Mouse (Mus musculus) liver, embryonic 12.5 days (tissue): ENCODE measurements around the gene Ptch1. TPM values are rescaled to one million over a fixed set of nuclear protein-coding genes. Genes with fewer than 3 reads are reported as not detected.

Source experiments
- ATAC-seq: fragments of 200-750 bp; cut with Nextera tagmentation; 2 replicates; pipeline ENCODE4 v1.8.0; 2017; ENCODE audit warnings: moderate number of reproducible peaks, mild to moderate bottlenecking, moderate library complexity
- H3K27ac ChIP-seq: fragments of 300-500 bp; sonication (generic); 2 replicates; pipeline ENCODE4 v1.5.1; 2016; ENCODE audit warnings: mild to moderate bottlenecking
- H3K27me3 ChIP-seq: fragments of 300-500 bp; sonication (generic); replicated peaks from 2 replicates; pipeline ENCODE4 v1.6.1; 2016; ENCODE audit warnings: mild to moderate bottlenecking, moderate library complexity
- H3K36me3 ChIP-seq: fragments of 300-500 bp; sonication (generic); 2 replicates; pipeline ENCODE4 v1.6.1; 2016; ENCODE audit warnings: mild to moderate bottlenecking, moderate library complexity
- H3K4me1 ChIP-seq: fragments of 300-500 bp; sonication (generic); 2 replicates; pipeline ENCODE4 v1.6.1; 2016
- H3K4me2 ChIP-seq: fragments of 300-500 bp; sonication (generic); 2 replicates; pipeline ENCODE4 v1.6.1; 2016; ENCODE audit warnings: mild to moderate bottlenecking, moderate library complexity
- H3K4me3 ChIP-seq: fragments of 300-500 bp; sonication (generic); 2 replicates; pipeline ENCODE4 v1.5.1; 2016; ENCODE audit warnings: mild to moderate bottlenecking, moderate library complexity
- H3K9ac ChIP-seq: fragments of 300-500 bp; sonication (generic); 2 replicates; pipeline ENCODE4 v1.6.1; 2016; ENCODE audit warnings: mild to moderate bottlenecking, moderate library complexity
- H3K9me3 ChIP-seq: fragments of 300-500 bp; sonication (generic); replicated peaks from 2 replicates; pipeline ENCODE4 v1.6.1; 2016; ENCODE audit warnings: mild to moderate bottlenecking, moderate library complexity
- WGBS: fragments of 180-500 bp; shearing (Covaris S2); methylation state at CpG from one replicate; pipeline ENCODE4 v1.1.7; 2016; ENCODE audit not compliant: insufficient replicate concordance; 5-methylcytosine and 5-hydroxymethylcytosine counted together
- polyA plus RNA-seq: library from polyadenylated mRNA; unstranded; fragments of >200 nt; fragmentation: Nextera tagmentation; extraction: Ambion mirVana; gene quantifications from 2 replicates; pipeline ENCODE4 v1.2.1, GENCODE M21; 2016

The Ptch1 gene
- polyA plus RNA-seq: 7.0 TPM in 2 replicates

DNA sequence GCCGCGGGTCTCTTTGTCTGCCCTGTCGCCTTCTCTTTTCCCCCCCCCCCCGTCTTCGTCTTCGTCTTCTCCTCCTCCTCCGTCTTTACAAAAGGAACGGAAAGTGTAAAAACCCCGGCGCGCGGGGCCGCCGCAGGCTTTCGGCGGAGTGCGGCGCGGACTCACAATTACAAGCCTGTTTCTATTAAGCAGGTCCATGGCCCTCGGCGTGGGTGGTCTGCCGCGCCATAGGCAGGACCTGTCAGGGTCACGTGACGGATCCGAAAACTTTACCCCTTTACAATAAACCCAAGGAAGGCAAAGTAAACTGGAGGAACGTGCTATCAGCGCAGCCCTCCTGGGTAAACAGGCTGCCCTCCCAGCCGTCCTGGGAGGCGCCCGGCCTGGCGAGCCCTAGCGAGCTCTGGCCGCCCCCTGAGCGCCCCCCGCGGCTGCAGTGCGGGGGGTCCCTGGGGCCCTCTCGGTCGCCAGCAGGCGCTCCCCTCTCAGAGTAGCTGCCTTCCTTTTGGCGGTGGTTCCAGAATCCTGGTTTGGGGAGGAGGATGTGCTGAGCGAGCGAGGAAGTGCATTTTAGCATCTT, at the start of gene Ptch1:
Ptch1 (minus strand) TSS at position 343 of the 580 bp plus-strand sequence.
- ATAC-seq: no peak
- Histone ChIP-seq H3K27me3 (peaks cover 80% of the 10 kb centered on the region), H3K9me3 (no peaks in the 10 kb centered on the region), H3K9ac (peak within 1 kb of the TSS; percentile 28; the same call in 1 of the 2 replicates), H3K36me3 (no peaks in the 10 kb centered on the region), H3K4me2 (peak within 1 kb of the TSS; percentile 73), H3K27ac (no peak within 1 kb of the TSS), H3K4me1 (peaks cover 28% of the 10 kb centered on the region), H3K4me3 (peak within 1 kb of the TSS; percentile 54)
- under 1% methylated on average over 43 of the region's 44 CpGs for WGBS

DNA sequence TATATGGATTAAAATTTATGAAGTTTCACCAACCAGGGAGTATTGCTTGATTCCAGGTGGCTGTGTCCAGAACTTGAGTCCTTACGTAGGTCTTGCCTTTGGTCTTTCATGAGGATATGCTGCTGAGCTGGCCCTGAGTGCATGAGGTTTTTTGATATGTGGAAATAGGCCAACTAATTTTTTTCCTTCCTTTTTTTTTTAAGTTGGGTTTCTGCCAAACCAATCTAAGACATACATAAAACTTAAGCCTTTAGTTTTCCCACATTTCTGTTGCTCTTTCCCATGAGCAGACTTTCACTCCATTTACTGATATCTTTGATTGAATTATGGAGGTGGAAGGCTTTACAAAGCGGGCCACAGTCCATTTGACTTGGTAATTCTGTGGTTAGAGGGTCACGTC, 47.9 kb upstream of the Ptch1 start:
- no peaks in the 10 kb centered on the region for H3K36me3 ChIP-seq
- 61% methylated on average over 3 of the region's 3 CpGs for WGBS
- H3K4me1 ChIP-seq: no peaks in the 10 kb centered on the region
- no peak overlapping the region for H3K4me2 ChIP-seq
- H3K27me3 ChIP-seq: no peaks in the 10 kb centered on the region
- no peak overlapping the region for H3K4me3 ChIP-seq
- no peak for ATAC-seq
- no peak overlapping the region for H3K27ac ChIP-seq
- H3K9ac ChIP-seq: no peak overlapping the region
- H3K9me3 ChIP-seq: no peaks in the 10 kb centered on the region

- no peak overlapping the region for H3K9ac ChIP-seq
Measured at GRCm38 (mm10) chr13:63613201-63613600, 39.8 kb upstream of the Ptch1 start.

DNA sequence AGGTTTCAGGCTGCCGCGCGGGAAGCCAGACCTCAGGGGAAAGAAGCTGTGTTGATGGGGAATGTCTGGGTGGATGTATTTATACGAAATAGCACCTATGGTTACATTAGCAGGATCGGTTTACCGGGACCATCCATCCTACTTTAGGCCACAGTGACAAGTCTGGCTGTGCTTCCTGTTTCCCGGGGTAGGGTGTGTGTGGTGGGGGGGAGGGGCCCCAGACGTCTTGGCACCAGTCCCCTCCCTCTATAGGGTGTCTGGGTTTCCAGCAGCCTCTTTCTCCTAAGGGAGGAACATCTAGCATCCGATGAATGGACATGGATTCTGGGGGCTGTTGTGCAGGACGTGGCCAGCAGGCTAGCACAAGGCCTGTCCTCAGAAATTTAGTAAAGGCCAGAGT, 36.3 kb upstream of the Ptch1 start:
- H3K4me2 ChIP-seq: no peak overlapping the region

More at GRCm38 (mm10) chr13:63613201-63613600, 39.8 kb upstream of the Ptch1 start:
- no peak for ATAC-seq
- Histone ChIP-seq H3K4me1 (no peaks in the 10 kb centered on the region), H3K36me3 (no peaks in the 10 kb centered on the region), H3K27ac (no peak overlapping the region), H3K27me3 (no peaks in the 10 kb centered on the region), H3K4me3 (no peak overlapping the region), H3K9me3 (no peaks in the 10 kb centered on the region), H3K4me2 (no peak overlapping the region)
- 36% methylated on average over 2 of the region's 2 CpGs for WGBS

GRCm38 (mm10) chr13:63597593-63597992, 24.2 kb upstream of the Ptch1 start:
- Histone ChIP-seq H3K36me3 (no peaks in the 10 kb centered on the region), H3K4me3 (no peak overlapping the region), H3K4me2 (no peak overlapping the region), H3K9ac (no peak overlapping the region), H3K27ac (no peak overlapping the region), H3K27me3 (no peaks in the 10 kb centered on the region), H3K4me1 (no peaks in the 10 kb centered on the region), H3K9me3 (no peaks in the 10 kb centered on the region)
- WGBS: 60% methylated on average over 3 of the region's 3 CpGs
- no peak for ATAC-seq

More for the DNA sequence above, 36.3 kb upstream of the Ptch1 start:
- no peaks in the 10 kb centered on the region for H3K9me3 ChIP-seq
- ATAC-seq: no peak
- H3K4me1 ChIP-seq: no peaks in the 10 kb centered on the region
- no peak overlapping the region for H3K27ac ChIP-seq
- no peaks in the 10 kb centered on the region for H3K36me3 ChIP-seq
- 17% methylated on average over 10 of the region's 10 CpGs for WGBS
- no peak overlapping the region for H3K4me3 ChIP-seq
- no peaks in the 10 kb centered on the region for H3K27me3 ChIP-seq
- no peak overlapping the region for H3K9ac ChIP-seq

DNA sequence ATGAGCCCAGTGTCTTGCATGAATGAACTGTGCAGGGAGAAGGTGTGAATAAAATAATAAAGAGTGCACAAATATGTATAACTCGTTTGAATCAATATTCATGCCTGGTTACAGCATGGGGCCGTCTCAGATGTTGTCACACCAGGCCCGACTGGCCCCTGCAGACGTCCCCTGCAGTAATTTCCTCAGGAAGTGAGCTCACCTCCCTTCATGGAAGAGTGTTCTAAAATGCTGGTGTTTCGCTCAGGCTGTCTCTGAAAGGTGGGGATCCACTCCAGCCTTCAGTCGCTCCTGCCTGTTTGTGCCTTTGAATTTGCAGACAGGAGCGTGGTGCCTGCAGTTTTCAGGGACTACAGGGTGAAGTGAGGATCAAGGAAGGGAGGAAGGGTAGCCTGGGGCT, 22.5 kb upstream of the Ptch1 start:
- 33% methylated on average over 7 of the region's 7 CpGs for WGBS
- no peak overlapping the region for H3K9ac ChIP-seq
- no peak overlapping the region for H3K4me2 ChIP-seq
- H3K36me3 ChIP-seq: no peaks in the 10 kb centered on the region
- no peaks in the 10 kb centered on the region for H3K27me3 ChIP-seq
- ATAC-seq: no peak
- H3K27ac ChIP-seq: no peak overlapping the region
- no peaks in the 10 kb centered on the region for H3K4me1 ChIP-seq
- H3K9me3 ChIP-seq: no peaks in the 10 kb centered on the region
- no peak overlapping the region for H3K4me3 ChIP-seq

- 75% methylated on average over 13 of the region's 13 CpGs for WGBS
- Histone ChIP-seq H3K4me2 (no peak overlapping the region), H3K4me3 (no peak overlapping the region), H3K27me3 (no peaks in the 10 kb centered on the region), H3K36me3 (no peaks in the 10 kb centered on the region), H3K4me1 (no peaks in the 10 kb centered on the region), H3K9me3 (no peaks in the 10 kb centered on the region), H3K9ac (no peak overlapping the region), H3K27ac (no peak overlapping the region)
- no peak for ATAC-seq
Measured at GRCm38 (mm10) chr13:63593469-63594050, 20.2 kb upstream of the Ptch1 start.

DNA sequence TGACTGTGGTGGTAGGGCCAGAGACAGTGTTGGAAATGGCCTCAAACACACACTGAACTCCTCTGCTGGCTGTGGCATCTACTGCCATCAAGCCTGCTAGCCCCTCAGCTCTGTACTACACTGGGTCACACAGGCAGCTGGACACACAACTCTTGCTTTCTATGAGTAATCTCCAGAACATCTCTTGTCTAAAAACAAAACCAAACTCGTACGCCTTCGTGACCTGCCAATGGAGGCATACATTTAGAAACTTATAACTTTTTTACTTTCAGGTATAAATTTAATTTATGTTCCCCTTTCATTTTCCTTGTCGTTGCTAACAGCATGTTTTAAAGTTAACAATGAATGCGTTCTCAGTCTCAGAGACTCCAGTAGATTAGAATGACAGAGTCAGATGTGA, 19.4 kb upstream of the Ptch1 start:
- Histone ChIP-seq H3K36me3 (no peaks in the 10 kb centered on the region), H3K4me1 (no peaks in the 10 kb centered on the region), H3K4me2 (no peak overlapping the region), H3K27me3 (0 out of 2 replicates have a peak, but pooled peaks cover 4% of the 10 kb centered on the region), H3K4me3 (no peak overlapping the region), H3K9ac (no peak overlapping the region), H3K27ac (no peak overlapping the region), H3K9me3 (no peaks in the 10 kb centered on the region)
- WGBS: 73% methylated on average over 5 of the region's 5 CpGs
- no peak for ATAC-seq

DNA sequence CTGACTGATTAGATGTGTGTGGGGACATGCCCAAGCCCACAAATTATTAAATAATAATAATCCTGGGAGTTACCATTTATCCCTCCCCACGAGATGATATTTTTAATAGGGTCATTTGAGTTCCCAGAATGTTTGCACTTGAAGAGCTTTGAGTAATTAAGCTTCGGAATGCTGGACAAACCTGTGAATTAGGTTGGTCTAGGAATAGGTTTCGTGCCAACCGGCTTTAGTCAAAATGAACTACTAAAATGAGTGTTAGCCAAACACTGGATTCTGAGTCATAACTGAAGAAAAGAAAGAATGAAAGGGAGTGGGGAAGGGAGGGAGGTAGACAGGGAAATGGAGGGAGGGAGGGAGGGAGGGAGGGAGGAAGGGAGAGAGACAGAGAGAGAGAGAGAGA, 1.2 kb upstream of the Ptch1 start:
- Histone ChIP-seq H3K36me3 (no peaks in the 10 kb centered on the region), H3K4me3 (no peak overlapping the region), H3K9me3 (no peaks in the 10 kb centered on the region), H3K27ac (no peak overlapping the region), H3K9ac (no peak overlapping the region), H3K27me3 (peaks cover 72% of the 10 kb centered on the region), H3K4me2 (no peak overlapping the region), H3K4me1 (peaks cover 17% of the 10 kb centered on the region)
- no peak for ATAC-seq
- WGBS: 52% methylated on average over 4 of the region's 4 CpGs

DNA sequence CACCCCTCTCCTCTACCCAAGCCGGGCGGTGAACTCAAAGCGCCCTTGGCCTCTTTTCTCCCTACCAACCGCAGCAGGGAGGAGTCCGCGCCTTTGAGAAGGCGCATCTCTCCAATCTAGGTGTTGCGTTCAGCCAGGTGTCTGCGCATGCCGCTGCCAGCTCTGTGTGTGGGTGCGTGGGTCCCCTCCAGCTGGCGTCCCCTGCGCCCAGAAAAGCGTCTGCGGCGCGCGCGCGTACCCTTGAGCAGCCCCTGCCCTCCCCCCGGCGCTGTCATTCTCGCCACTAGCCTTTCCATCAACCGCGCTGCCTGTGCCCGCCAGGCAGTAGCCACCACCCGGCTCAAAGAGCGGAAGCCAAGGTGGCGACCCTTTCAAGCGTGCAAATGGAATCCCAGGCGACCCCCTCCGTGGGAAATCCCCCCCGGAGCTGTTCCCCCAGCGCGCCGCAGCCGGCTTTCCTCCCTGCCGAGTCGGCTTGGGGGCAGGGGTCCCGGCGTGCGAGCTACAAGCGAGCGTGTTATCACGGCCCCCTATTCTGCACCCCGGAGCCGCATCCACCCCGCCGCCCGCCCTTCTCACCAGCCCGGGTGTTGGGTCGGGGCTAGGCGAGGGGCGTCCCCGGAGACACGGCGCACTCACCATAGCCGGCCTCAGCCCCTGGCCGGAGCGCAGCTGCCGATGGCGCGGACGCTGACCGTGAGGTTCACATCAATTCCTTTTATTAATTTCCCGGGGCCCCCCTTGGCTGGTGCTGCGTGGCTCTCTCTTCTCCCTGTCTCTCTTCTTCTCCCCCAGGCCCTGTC, 744 bp downstream of the Ptch1 start:
- peaks cover 80% of the 10 kb centered on the region for H3K27me3 ChIP-seq
- peak overlapping the region; percentile 73 for H3K4me2 ChIP-seq
- no peaks in the 10 kb centered on the region for H3K36me3 ChIP-seq
- peak overlapping the region; percentile 54 for H3K4me3 ChIP-seq
- H3K4me1 ChIP-seq: peaks cover 30% of the 10 kb centered on the region
- no peak for ATAC-seq
- no peak overlapping the region for H3K27ac ChIP-seq
- no peaks in the 10 kb centered on the region for H3K9me3 ChIP-seq
- H3K9ac ChIP-seq: peak overlapping the region; percentile 28; the same call in 1 of the 2 replicates
- under 1% methylated on average over 67 of the region's 67 CpGs for WGBS

GRCm38 (mm10) chr13:63572111-63572452, 1.3 kb downstream of the Ptch1 start:
- Histone ChIP-seq H3K9ac (no peak overlapping the region), H3K4me1 (peaks cover 32% of the 10 kb centered on the region), H3K9me3 (no peaks in the 10 kb centered on the region), H3K4me2 (peak overlapping the region; percentile 73), H3K4me3 (peak overlapping the region; percentile 54), H3K36me3 (no peaks in the 10 kb centered on the region), H3K27me3 (peaks cover 80% of the 10 kb centered on the region), H3K27ac (no peak overlapping the region)
- WGBS: 3% methylated on average over 12 of the region's 12 CpGs
- ATAC-seq: no peak

- no peak overlapping the region for H3K4me2 ChIP-seq
- no peaks in the 10 kb centered on the region for H3K9me3 ChIP-seq
- H3K9ac ChIP-seq: no peak overlapping the region
- no peak overlapping the region for H3K27ac ChIP-seq
- no peak overlapping the region for H3K4me3 ChIP-seq
- ATAC-seq: no peak
- H3K27me3 ChIP-seq: peaks cover 68% of the 10 kb centered on the region
- H3K4me1 ChIP-seq: peaks cover 40% of the 10 kb centered on the region
- no peaks in the 10 kb centered on the region for H3K36me3 ChIP-seq
Measured at GRCm38 (mm10) chr13:63570456-63570855, 2.9 kb downstream of the Ptch1 start.
